Mouse (Mus musculus): ENCODE measurements at regions not wholly inside any gene's neighbourhood (a gene's known extent, or its start where the extent isn't known, plus 50 kb on each side); places are given as distances from the start of the nearest gene placed in this dataset.
A peak's percentile ranks its signal among the peaks of the same experiment; 100 is the strongest.

DNA sequence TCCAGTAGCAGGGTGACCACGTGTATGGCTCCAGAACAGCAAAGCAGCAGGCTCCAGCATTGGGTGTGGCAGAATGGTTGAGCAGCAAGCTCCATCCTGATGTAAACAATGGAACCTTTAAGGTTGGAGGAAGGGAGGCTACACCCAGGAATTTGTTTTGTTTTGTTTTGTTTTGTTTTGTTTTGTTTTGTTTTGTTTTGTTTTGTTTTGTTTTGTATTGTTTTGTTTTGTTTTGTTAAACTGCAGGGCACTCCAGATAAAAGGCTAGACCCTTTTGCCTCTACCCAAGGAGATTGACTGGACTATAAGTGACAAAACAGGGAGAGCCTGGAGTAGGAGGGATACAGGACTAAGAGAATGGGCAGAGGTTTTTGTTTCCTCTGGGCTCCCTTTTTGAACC, 647.5 kb downstream of the Kcnj3 start:
- Histone ChIP-seq H3K9me3 (no peaks in the 10 kb centered on the region), H3K27ac (replicated peaks) (no peak overlapping the region), H3K4me3 (no peak overlapping the region), H3K27me3 (no peaks in the 10 kb centered on the region), H3K36me3 (no peaks in the 10 kb centered on the region), H3K4me1 (replicated peaks) (no peaks in the 10 kb centered on the region), H3K9ac (no peak overlapping the region), H3K4me2 (no peak overlapping the region)
- 50% methylated on average over 1 of the region's 1 CpGs for WGBS
- no peak for ATAC-seq (ENCODE audit: low FRiP score, low read depth)

GRCm38 (mm10) chr2:56109531-56109930, 673.8 kb downstream of the Kcnj3 start:
- no peak overlapping the region for H3K27ac ChIP-seq (replicated peaks)
- H3K4me3 ChIP-seq, result no peak overlapping the region
- no peaks in the 10 kb centered on the region for H3K36me3 ChIP-seq
- H3K27me3 ChIP-seq, result no peaks in the 10 kb centered on the region
- H3K4me1 ChIP-seq (replicated peaks), result no peaks in the 10 kb centered on the region
- WGBS, result 41% methylated on average over 3 of the region's 3 CpGs
- no peak for ATAC-seq (ENCODE audit: low FRiP score, low read depth)
- H3K4me2 ChIP-seq, result no peak overlapping the region
- no peaks in the 10 kb centered on the region for H3K9me3 ChIP-seq
- H3K9ac ChIP-seq, result no peak overlapping the region

DNA sequence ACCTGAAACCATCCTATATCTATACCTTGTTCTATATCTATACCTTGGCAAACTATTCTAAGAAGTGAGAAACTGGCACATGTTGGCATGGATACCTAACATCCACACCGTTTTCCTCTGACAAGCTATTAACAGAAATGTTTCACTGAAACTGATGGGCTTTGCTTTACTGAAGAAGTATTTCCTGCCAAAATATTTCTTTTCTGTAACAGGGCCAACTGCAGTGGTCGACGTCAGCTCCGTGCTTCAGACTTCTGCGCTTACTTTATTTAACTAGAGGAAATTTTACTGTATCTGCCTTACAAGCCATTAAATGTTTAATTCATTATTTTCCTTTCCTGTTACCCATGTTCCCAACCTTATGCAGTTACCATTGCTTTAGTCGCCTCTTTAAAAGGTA, 674.2 kb downstream of the Kcnj3 start:
- Histone ChIP-seq H3K9me3 (no peaks in the 10 kb centered on the region), H3K27ac (replicated peaks) (no peak overlapping the region), H3K27me3 (no peaks in the 10 kb centered on the region), H3K36me3 (no peaks in the 10 kb centered on the region), H3K4me1 (replicated peaks) (no peaks in the 10 kb centered on the region), H3K4me3 (no peak overlapping the region), H3K4me2 (no peak overlapping the region), H3K9ac (no peak overlapping the region)
- ATAC-seq (ENCODE audit: low FRiP score, low read depth), result no peak
- WGBS, result 74% methylated on average over 6 of the region's 6 CpGs

DNA sequence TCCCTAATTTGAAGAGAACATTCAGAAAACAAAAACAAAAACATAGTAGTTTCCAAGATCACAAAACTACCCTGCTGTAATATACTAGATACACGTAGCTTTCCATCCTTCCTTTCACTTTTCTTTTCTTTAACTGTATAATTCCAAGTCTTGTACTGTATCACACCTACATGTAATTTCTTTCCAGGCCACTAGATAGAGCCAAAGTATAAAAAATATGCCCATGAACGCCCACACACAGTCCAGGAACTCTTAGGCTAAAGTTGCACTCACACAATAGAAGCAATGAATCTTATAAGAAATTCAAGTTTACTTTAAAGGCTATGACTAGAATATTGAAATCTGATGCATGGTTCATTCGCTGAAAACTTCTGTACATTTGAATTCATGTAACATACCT, 678.7 kb downstream of the Kcnj3 start:
- H3K9me3 ChIP-seq, result no peaks in the 10 kb centered on the region
- 24% methylated on average over 3 of the region's 3 CpGs for WGBS

DNA sequence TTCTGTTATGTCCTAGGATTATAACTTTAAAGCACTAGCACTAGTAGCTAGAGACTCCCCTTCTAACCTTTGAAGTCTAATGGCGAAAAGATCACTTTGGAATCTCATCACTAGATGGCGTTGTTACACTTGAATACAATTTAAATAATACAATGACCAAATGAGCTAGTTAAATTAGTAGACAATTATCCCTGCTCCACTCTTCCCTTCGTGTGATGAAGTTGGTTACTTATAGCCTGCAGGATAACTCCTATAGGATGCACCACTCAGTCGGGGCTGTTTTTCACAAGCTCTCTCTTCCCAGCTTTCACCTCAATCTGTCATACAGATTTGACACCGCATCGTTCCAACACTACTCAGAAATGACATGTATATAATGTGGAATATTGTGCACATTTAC, 683.6 kb downstream of the Kcnj3 start:
- ATAC-seq (ENCODE audit: low FRiP score, low read depth), result peak; percentile 69
- Histone ChIP-seq H3K27me3 (no peaks in the 10 kb centered on the region), H3K36me3 (no peaks in the 10 kb centered on the region), H3K27ac (replicated peaks) (no peak overlapping the region), H3K9me3 (no peaks in the 10 kb centered on the region), H3K9ac (no peak overlapping the region), H3K4me1 (replicated peaks) (peaks cover 4% of the 10 kb centered on the region; the same call in 1 of the 2 replicates), H3K4me2 (peak overlapping the region; percentile 25), H3K4me3 (no peak overlapping the region)
- 17% methylated on average over 6 of the region's 6 CpGs for WGBS

More for the DNA sequence above, 678.7 kb downstream of the Kcnj3 start:
- Histone ChIP-seq H3K27me3 (no peaks in the 10 kb centered on the region), H3K36me3 (no peaks in the 10 kb centered on the region), H3K4me3 (no peak overlapping the region), H3K4me1 (replicated peaks) (peaks cover under 1% of the 10 kb centered on the region; the same call in 1 of the 2 replicates), H3K9ac (no peak overlapping the region), H3K27ac (replicated peaks) (no peak overlapping the region), H3K4me2 (no peak overlapping the region)
- peak; percentile 90 for ATAC-seq (ENCODE audit: low FRiP score, low read depth)

GRCm38 (mm10) chr2:56147107-56147615, 711.4 kb downstream of the Kcnj3 start:
- no peak overlapping the region for H3K4me2 ChIP-seq
- H3K27ac ChIP-seq (replicated peaks), result no peak overlapping the region
- no peaks in the 10 kb centered on the region for H3K9me3 ChIP-seq
- H3K4me3 ChIP-seq, result no peak overlapping the region
- ATAC-seq (ENCODE audit: low FRiP score, low read depth), result no peak
- no peaks in the 10 kb centered on the region for H3K27me3 ChIP-seq
- H3K4me1 ChIP-seq (replicated peaks), result no peaks in the 10 kb centered on the region
- WGBS, result 73% methylated on average over 6 of the region's 6 CpGs
- no peaks in the 10 kb centered on the region for H3K36me3 ChIP-seq
- no peak overlapping the region for H3K9ac ChIP-seq

- ATAC-seq (ENCODE audit: low FRiP score, low read depth), result no peak
Measured at GRCm38 (mm10) chr2:56196449-56196848, 760.7 kb downstream of the Kcnj3 start.

DNA sequence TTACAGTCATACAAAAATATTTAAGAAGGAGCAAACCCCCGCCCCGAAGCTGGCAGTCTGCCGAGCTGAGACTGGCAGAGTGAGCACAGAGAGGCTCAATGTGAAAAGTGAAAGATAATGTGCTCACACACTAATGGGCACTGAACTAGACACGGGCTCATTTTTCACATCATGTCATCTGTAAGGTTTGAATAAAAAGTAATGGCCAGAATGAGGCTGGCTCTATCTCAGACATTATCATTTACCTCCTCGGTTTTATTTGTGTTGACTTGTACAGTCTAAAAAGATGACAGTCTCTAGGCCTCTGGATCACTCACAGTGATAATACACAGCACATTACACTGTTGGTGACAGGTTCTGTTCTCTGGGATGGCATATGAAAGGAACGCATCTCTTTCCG, 791.7 kb downstream of the Kcnj3 start:
- no peak for ATAC-seq (ENCODE audit: low FRiP score, low read depth)

More at GRCm38 (mm10) chr2:56196449-56196848, 760.7 kb downstream of the Kcnj3 start:
- WGBS, result 67% methylated on average over 8 of the region's 8 CpGs
- Histone ChIP-seq H3K4me1 (replicated peaks) (no peaks in the 10 kb centered on the region), H3K27ac (replicated peaks) (no peak overlapping the region), H3K9ac (no peak overlapping the region), H3K27me3 (no peaks in the 10 kb centered on the region), H3K36me3 (no peaks in the 10 kb centered on the region), H3K4me2 (no peak overlapping the region), H3K4me3 (no peak overlapping the region), H3K9me3 (no peaks in the 10 kb centered on the region)

DNA sequence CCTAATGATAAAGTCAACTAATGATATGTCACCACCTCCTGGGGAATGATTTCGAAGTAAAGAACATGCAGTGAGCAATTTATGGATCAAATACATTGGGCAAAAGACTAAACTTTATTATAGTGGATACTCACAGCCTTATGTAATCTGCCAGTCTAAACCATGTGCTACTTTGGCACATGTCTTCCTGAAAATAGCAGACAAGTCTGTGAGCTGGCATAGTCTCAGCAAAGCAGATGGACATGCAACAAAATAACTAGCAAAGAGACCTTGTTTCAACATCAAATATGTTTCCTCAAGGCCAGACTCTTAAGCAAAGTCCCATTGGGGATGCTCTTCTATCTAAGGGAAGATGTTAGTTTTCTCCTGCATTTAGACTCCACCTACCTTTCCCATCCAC, 797.3 kb downstream of the Kcnj3 start:
- no peak for ATAC-seq (ENCODE audit: low FRiP score, low read depth)
- Histone ChIP-seq H3K36me3 (no peaks in the 10 kb centered on the region), H3K9ac (no peak overlapping the region), H3K4me2 (no peak overlapping the region), H3K4me1 (replicated peaks) (no peaks in the 10 kb centered on the region), H3K27me3 (no peaks in the 10 kb centered on the region), H3K9me3 (no peaks in the 10 kb centered on the region), H3K27ac (replicated peaks) (no peak overlapping the region), H3K4me3 (no peak overlapping the region)
- 79% methylated on average over 1 of the region's 1 CpGs for WGBS

More for the DNA sequence above, 791.7 kb downstream of the Kcnj3 start:
- H3K4me2 ChIP-seq, result no peak overlapping the region
- no peak overlapping the region for H3K9ac ChIP-seq
- no peak overlapping the region for H3K27ac ChIP-seq (replicated peaks)
- WGBS, result 63% methylated on average over 7 of the region's 7 CpGs
- no peaks in the 10 kb centered on the region for H3K4me1 ChIP-seq (replicated peaks)
- H3K27me3 ChIP-seq, result no peaks in the 10 kb centered on the region
- H3K4me3 ChIP-seq, result no peak overlapping the region
- H3K9me3 ChIP-seq, result no peaks in the 10 kb centered on the region
- no peaks in the 10 kb centered on the region for H3K36me3 ChIP-seq

DNA sequence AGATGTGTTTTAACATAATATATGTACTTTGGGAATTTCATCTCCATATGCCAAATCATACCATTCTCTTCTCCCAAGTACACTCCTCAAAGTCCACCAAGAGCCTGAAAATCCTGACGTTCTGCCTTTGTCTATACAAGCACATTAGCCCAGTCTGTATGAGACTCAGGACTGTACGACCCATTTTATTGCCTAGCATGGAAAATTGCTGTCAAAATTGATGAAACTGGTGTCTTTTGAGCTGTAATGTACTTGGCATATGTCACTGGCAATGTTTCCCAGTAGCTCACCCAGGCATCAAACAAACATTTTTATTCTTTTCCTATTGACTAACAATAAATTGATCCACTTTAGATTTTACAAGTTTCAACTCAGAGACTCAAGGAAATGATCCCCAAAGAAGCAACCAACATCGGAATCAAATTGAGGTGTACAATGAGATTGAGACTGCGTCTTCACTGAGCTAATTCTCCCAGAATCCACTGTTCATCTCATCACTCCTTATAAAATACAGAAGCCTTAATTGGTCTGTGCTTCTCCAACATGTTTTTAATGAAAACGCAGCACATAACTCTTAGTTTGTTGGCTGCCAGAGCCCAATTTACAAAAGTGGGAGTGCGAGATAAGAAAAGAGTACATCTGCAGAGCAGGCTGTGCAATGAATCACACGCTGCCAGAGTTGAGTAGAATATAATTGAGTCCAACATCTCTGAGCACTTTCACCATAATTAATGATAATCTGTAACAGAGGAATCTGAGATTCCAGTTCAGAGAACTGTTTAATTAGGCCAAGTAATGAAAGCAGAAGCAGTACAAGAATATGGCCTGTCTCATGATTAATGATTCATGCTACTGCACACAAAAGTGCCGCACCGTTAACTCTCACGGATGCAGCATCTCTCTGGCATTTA, 821.5 kb downstream of the Kcnj3 start:
- Histone ChIP-seq H3K4me1 (replicated peaks) (peaks cover 5% of the 10 kb centered on the region; the same call in 1 of the 2 replicates), H3K36me3 (no peaks in the 10 kb centered on the region), H3K4me3 (no peak overlapping the region), H3K27ac (replicated peaks) (no peak overlapping the region), H3K9me3 (no peaks in the 10 kb centered on the region), H3K9ac (no peak overlapping the region), H3K4me2 (no peak overlapping the region), H3K27me3 (no peaks in the 10 kb centered on the region)
- 45% methylated on average over 10 of the region's 10 CpGs for WGBS
- ATAC-seq (ENCODE audit: low FRiP score, low read depth), result peak; percentile 73

DNA sequence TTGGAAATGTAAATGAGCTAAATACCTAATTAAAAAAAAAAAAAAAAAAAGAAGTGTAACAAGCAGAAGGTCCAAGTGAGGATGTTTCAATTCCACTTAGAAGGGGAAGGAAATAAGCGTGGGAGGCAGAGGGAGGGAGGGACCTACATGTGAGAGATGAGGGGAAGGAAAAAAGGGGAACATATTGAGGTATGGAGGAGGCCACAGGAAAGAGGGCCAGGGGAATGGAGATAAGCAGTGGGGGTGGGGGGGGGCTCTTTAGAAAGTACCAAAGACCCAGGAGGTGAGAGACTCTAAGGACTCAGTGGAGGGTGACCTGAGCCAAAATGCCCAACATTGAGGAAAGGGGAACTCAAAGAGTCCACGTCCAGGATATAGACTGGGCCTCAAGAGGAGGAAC, 818.9 kb downstream of the Nr4a2 start:
- WGBS, result 85% methylated on average over 2 of the region's 2 CpGs
- Histone ChIP-seq H3K4me1 (replicated peaks) (no peaks in the 10 kb centered on the region), H3K27me3 (no peaks in the 10 kb centered on the region), H3K36me3 (no peaks in the 10 kb centered on the region), H3K4me3 (no peak overlapping the region), H3K9ac (no peak overlapping the region), H3K4me2 (no peak overlapping the region), H3K27ac (replicated peaks) (no peak overlapping the region), H3K9me3 (no peaks in the 10 kb centered on the region)
- ATAC-seq (ENCODE audit: low FRiP score, low read depth), result no peak

DNA sequence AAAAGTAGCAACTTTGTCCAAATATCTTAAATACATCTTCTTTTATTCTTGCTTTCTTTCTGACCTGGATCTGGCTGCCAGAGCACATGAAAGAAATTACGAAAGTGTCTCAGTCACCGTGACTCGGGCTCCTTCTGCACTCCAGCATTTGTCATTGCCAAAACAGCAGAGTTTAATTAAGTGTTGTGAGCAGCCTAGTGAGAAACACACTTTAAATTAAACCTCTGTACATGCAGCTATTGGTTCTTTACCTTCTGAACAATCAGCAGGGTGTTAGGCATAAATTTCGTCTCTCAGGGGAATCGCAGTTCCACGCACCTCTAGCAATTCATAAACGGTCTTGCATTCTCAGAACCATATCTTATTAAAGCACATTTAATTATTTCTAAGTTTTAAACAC, 802.1 kb downstream of the Nr4a2 start:
- 22% methylated on average over 7 of the region's 7 CpGs for WGBS
- Histone ChIP-seq H3K4me3 (no peak overlapping the region), H3K4me1 (replicated peaks) (0 out of 2 replicates have a peak, but pooled peaks cover 3% of the 10 kb centered on the region), H3K27me3 (no peaks in the 10 kb centered on the region), H3K27ac (replicated peaks) (no peak overlapping the region), H3K9ac (no peak overlapping the region), H3K9me3 (no peaks in the 10 kb centered on the region), H3K4me2 (peak overlapping the region; percentile 18), H3K36me3 (no peaks in the 10 kb centered on the region)
- no peak for ATAC-seq (ENCODE audit: low FRiP score, low read depth)

Measured in hindbrain, embryonic 15.5 days (tissue).